Mouse (Mus musculus) CH12.LX (cell line): ENCODE measurements around the gene Ecm1. TPM values are rescaled to one million over a fixed set of nuclear protein-coding genes. Genes with fewer than 3 reads are reported as not detected.

Source experiments
- DNase-seq: peaks from one replicate; pipeline ENCODE4 v3.0.0-alpha.2; 2013; ENCODE audit errors: extremely low read depth
- H3K27ac ChIP-seq: 2 replicates; pipeline ENCODE4 v1.5.1; 2012; ENCODE audit warnings: low read depth, mild to moderate bottlenecking, control low read depth, moderate library complexity; ENCODE audit not compliant: insufficient read depth
- H3K27me3 ChIP-seq: replicated peaks from 2 replicates; pipeline ENCODE3; 2012; ENCODE audit warnings: inconsistent platforms
- H3K36me3 ChIP-seq, 2 experiments: replicated peaks in 1 of 2; 2 replicates each; pipeline versions ENCODE3 to v1.6.1; 2012; ENCODE audit warnings: inconsistent platforms in 1 of 2, low read length in 1 of 2, mild to moderate bottlenecking in 1 of 2, mixed read lengths in 1 of 2, moderate library complexity in 1 of 2; ENCODE audit not compliant: control insufficient read depth in 1 of 2, insufficient read depth in 1 of 2
- H3K4me1 ChIP-seq, 2 experiments: 2 replicates each; pipeline ENCODE4 v1.6.1; 2012; ENCODE audit warnings: inconsistent platforms in 1 of 2, moderate library complexity in 1 of 2; ENCODE audit not compliant: insufficient read depth in 2 of 2, control insufficient read depth in 1 of 2
- H3K4me2 ChIP-seq: 2 replicates; pipeline ENCODE4 v1.6.1; 2012; ENCODE audit warnings: low read depth, mild to moderate bottlenecking, control low read depth; ENCODE audit not compliant: poor library complexity, insufficient read depth, severe bottlenecking
- H3K4me3 ChIP-seq, 3 experiments: fragments of 150-350 bp in 1 of 3; sonication (generic) in 1 of 3; replicated peaks in 1 of 3; 2 replicates each; pipeline versions ENCODE3 to v1.5.1; 2011 to 2012; ENCODE audit warnings: low read depth in 2 of 3, low read length in 2 of 3, mild to moderate bottlenecking in 2 of 3, moderate library complexity in 2 of 3, control low read depth in 1 of 3, improper control_type of control experiment in 1 of 3, inconsistent platforms in 1 of 3, mixed read lengths in 1 of 3; ENCODE audit not compliant: poor library complexity in 1 of 3
- H3K79me2 ChIP-seq: replicated peaks from 2 replicates; pipeline ENCODE4 v1.6.1; 2012; ENCODE audit warnings: mild to moderate bottlenecking, moderate library complexity; ENCODE audit not compliant: control insufficient read depth, poor library complexity, insufficient read depth, severe bottlenecking; ENCODE audit errors: extremely low read depth
- H3K9ac ChIP-seq: 2 replicates; pipeline ENCODE4 v1.6.1; 2012; ENCODE audit warnings: low read depth, mild to moderate bottlenecking, control low read depth, moderate library complexity; ENCODE audit not compliant: insufficient read depth
- H3K9me3 ChIP-seq: replicated peaks from 2 replicates; pipeline ENCODE3; 2012; ENCODE audit warnings: low read length, inconsistent platforms, mixed read lengths
- BHLHE40 ChIP-seq: IDR thresholded peaks from 2 replicates; pipeline ENCODE4 v1.6.1; 2011; ENCODE audit warnings: mild to moderate bottlenecking, low read depth, low read length, improper control_type of control experiment
- CTCF ChIP-seq, 2 experiments: IDR thresholded peaks in 1 of 2; conservative IDR thresholded peaks in 1 of 2; 2 replicates each; pipeline ENCODE4 v1.5.1; 2011 to 2012; ENCODE audit warnings: low read depth in 2 of 2, low read length in 2 of 2, improper control_type of control experiment in 1 of 2, inconsistent platforms in 1 of 2, mild to moderate bottlenecking in 1 of 2, moderate library complexity in 1 of 2
- E2F4 ChIP-seq: IDR thresholded peaks from 2 replicates; pipeline ENCODE4 v1.6.1; 2011; ENCODE audit warnings: low read depth, low read length, improper control_type of control experiment; ENCODE audit not compliant: insufficient replicate concordance
- ELF1 ChIP-seq: IDR thresholded peaks from 2 replicates; pipeline ENCODE4 v1.6.1; 2014; ENCODE audit warnings: low read depth, mild to moderate bottlenecking, inconsistent platforms, low read length, improper control_type of control experiment
- EP300 ChIP-seq: IDR thresholded peaks from 2 replicates; pipeline ENCODE4 v1.6.1; 2011; ENCODE audit warnings: low read length, improper control_type of control experiment
- ETS1 ChIP-seq: conservative IDR thresholded peaks from 2 replicates; pipeline ENCODE4 v1.6.1; 2012; ENCODE audit warnings: low read depth, mild to moderate bottlenecking, inconsistent platforms, low read length, improper control_type of control experiment, moderate library complexity
- HCFC1 ChIP-seq: IDR thresholded peaks from 2 replicates; pipeline ENCODE4 v1.6.1; 2012; ENCODE audit warnings: low read depth, mild to moderate bottlenecking, inconsistent platforms, low read length, improper control_type of control experiment
- IRF4 ChIP-seq: IDR thresholded peaks from 2 replicates; pipeline ENCODE4 v1.6.1; 2014; ENCODE audit warnings: low read depth, mild to moderate bottlenecking, inconsistent platforms, low read length, improper control_type of control experiment
- KAT2A ChIP-seq: IDR thresholded peaks from 2 replicates; pipeline ENCODE4 v1.6.1; 2012; ENCODE audit warnings: low read length, improper control_type of control experiment, inconsistent platforms; ENCODE audit not compliant: insufficient replicate concordance
- MAX ChIP-seq: IDR thresholded peaks from 2 replicates; pipeline ENCODE4 v1.6.1; 2011; ENCODE audit warnings: low read length, improper control_type of control experiment
- MEF2A ChIP-seq: IDR thresholded peaks from 2 replicates; pipeline ENCODE4 v1.6.1; 2014; ENCODE audit warnings: low read depth, mild to moderate bottlenecking, inconsistent platforms, low read length, improper control_type of control experiment, borderline replicate concordance
- MYC ChIP-seq: IDR thresholded peaks from 2 replicates; pipeline ENCODE4 v1.6.1; 2011; ENCODE audit warnings: low read depth, mild to moderate bottlenecking, improper control_type of control experiment, low read length
- NELFE ChIP-seq: IDR thresholded peaks from 2 replicates; pipeline ENCODE4 v1.6.1; 2011; ENCODE audit warnings: low read depth, low read length, improper control_type of control experiment
- NRF1 ChIP-seq: IDR thresholded peaks from 2 replicates; pipeline ENCODE4 v1.6.1; 2014; ENCODE audit warnings: low read depth, mild to moderate bottlenecking, inconsistent platforms, low read length, improper control_type of control experiment, moderate library complexity
- PAX5 ChIP-seq: IDR thresholded peaks from 2 replicates; pipeline ENCODE4 v1.6.1; 2012; ENCODE audit warnings: low read length, inconsistent platforms, mixed read lengths
- POLR2A ChIP-seq: IDR thresholded peaks from 2 replicates; pipeline ENCODE4 v1.6.1; 2011; ENCODE audit warnings: low read depth, mild to moderate bottlenecking, improper control_type of control experiment, low read length
- RAD21 ChIP-seq: IDR thresholded peaks from 2 replicates; pipeline ENCODE4 v1.6.1; 2011; ENCODE audit warnings: low read depth, mild to moderate bottlenecking, low read length, improper control_type of control experiment, moderate library complexity
- SMC3 ChIP-seq: IDR thresholded peaks from 2 replicates; pipeline ENCODE4 v1.6.1; 2011; ENCODE audit warnings: low read depth, low read length, improper control_type of control experiment
- TBP ChIP-seq: conservative IDR thresholded peaks from 2 replicates; pipeline ENCODE4 v1.6.1; 2011; ENCODE audit warnings: low read depth, low read length, improper control_type of control experiment
- TCF12 ChIP-seq: IDR thresholded peaks from 2 replicates; pipeline ENCODE4 v1.6.1; 2014; ENCODE audit warnings: low read depth, mild to moderate bottlenecking, inconsistent platforms, low read length, improper control_type of control experiment
- UBTF ChIP-seq: IDR thresholded peaks from 2 replicates; pipeline ENCODE4 v1.6.1; 2012; ENCODE audit warnings: low read depth, mild to moderate bottlenecking, inconsistent platforms, low read length, improper control_type of control experiment, moderate library complexity
- USF2 ChIP-seq: conservative IDR thresholded peaks from 2 replicates; pipeline ENCODE4 v1.6.1; 2011; ENCODE audit warnings: low read depth, low read length, improper control_type of control experiment
- ZC3H11A ChIP-seq: IDR thresholded peaks from 2 replicates; pipeline ENCODE4 v1.6.1; 2012; ENCODE audit warnings: low read depth, mild to moderate bottlenecking, inconsistent platforms, low read length, improper control_type of control experiment
- ZNF384 ChIP-seq: IDR thresholded peaks from 2 replicates; pipeline ENCODE4 v1.6.1; 2012; ENCODE audit warnings: low read depth, low read length, improper control_type of control experiment, inconsistent platforms
- dilution Hi-C: fragments of 300-500 bp; cut with MboI; formaldehyde crosslinking; loops from 2 replicates; pipeline ENCODE4 v1.14.3; 2020; ENCODE audit warnings: low sequenced_read_pairs; ENCODE audit not compliant: extremely low pct_unique_long_range_greater_than_20kb, extremely low pct_ligation_motif_present
- in situ Hi-C: fragments of 300-500 bp; cut with MboI; formaldehyde crosslinking; loops from 3 replicates; pipeline ENCODE4 v1.14.3; 2019; ENCODE audit warnings: low sequenced_read_pairs, low pct_ligation_motif_present, low pct_unique_long_range_greater_than_20kb, mixed read lengths
- polyA plus RNA-seq: library from polyadenylated mRNA; unstranded; fragments of >175 nt; gene quantifications from 2 replicates; pipeline ENCODE4 v1.2.1, GENCODE M21; 2012; ENCODE audit warnings: low read depth; ENCODE audit not compliant: insufficient read length
- total RNA-seq, 2 experiments: library from RNA; depleted of rRNA; stranded (reverse); fragments of 300-350 nt in 1 of 2; fragments of >200 nt in 1 of 2; gene quantifications; 2 replicates each; pipeline ENCODE4 v1.2.3; 2012 to 2014

Ecm1 gene
- total and polyA plus RNA-seq, 3 experiments: 0.40 to 4.0 (median 0.42) TPM

GRCm38 (mm10) chr3:95689940-95690339, 49.4 kb downstream of the Ecm1 start:
- Histone ChIP-seq H3K79me2 (no peaks in the 10 kb centered on the region), H3K4me2 (peak overlapping the region; percentile 48), H3K9ac (peak overlapping the region; percentile 19; the same call in 1 of the 2 replicates), H3K36me3 (no peaks in the 10 kb centered on the region), H3K9me3 (no peaks in the 10 kb centered on the region), H3K27me3 (no peaks in the 10 kb centered on the region), H3K27ac (peak overlapping the region; percentile 34; the same call in 1 of the 2 replicates), H3K4me3 (no peak overlapping the region), H3K4me1 (peaks cover 22 to 50% of the 10 kb centered on the region in 2 experiments)
- no peak for DNase-seq
- TF ChIP-seq E2F4 (no peak), NRF1 (no peak)
- dilution Hi-C loops (no loop called here), in situ Hi-C loops (no loop called here)

- Histone ChIP-seq H3K4me2 (peak overlapping the region; percentile 48), H3K79me2 (no peaks in the 10 kb centered on the region), H3K9me3 (no peaks in the 10 kb centered on the region), H3K27me3 (no peaks in the 10 kb centered on the region), H3K27ac (peak overlapping the region; percentile 34; the same call in 1 of the 2 replicates), H3K9ac (no peak overlapping the region), H3K4me3 (no peak overlapping the region), H3K36me3 (no peaks in the 10 kb centered on the region), H3K4me1 (peaks cover 19 to 49% of the 10 kb centered on the region in 2 experiments)
- dilution Hi-C loops (no loop called here), in situ Hi-C loops (no loop called here)
- TF ChIP-seq TCF12: no peak; the same call in 1 of the 2 replicates
- TF ChIP-seq HCFC1: 0 out of 2 replicates have a peak, but pooled peaks have one; percentile 11
- peak in 1 of 2 experiments; percentile 57; a peak in 2 of 4 replicates for TF ChIP-seq CTCF (conservative IDR thresholded peaks at IDR 0.05 in 1 of 2, IDR thresholded peaks at IDR 0.05 in 1 of 2; ENCODE audit: low read depth in 2 of 2, low read length in 2 of 2)
- TF ChIP-seq EP300: peak; percentile 32; the same call in 1 of the 2 replicates
- no peak for TF ChIP-seq TBP
- peak; percentile 20; the same call in 1 of the 2 replicates for TF ChIP-seq MYC
- 0 out of 2 replicates have a peak, but pooled peaks have one; percentile 33 for TF ChIP-seq MAX
- TF ChIP-seq MEF2A: peak; percentile 91
- no peak for TF ChIP-seq USF2
- TF ChIP-seq ZC3H11A: no peak
- no peak for TF ChIP-seq POLR2A
- peak; percentile 49; the same call in 1 of the 2 replicates for TF ChIP-seq IRF4
- peak; percentile 50; the same call in 1 of the 2 replicates for TF ChIP-seq ETS1
- no peak for TF ChIP-seq NRF1
- 0 out of 2 replicates have a peak, but pooled peaks have one; percentile 10 for TF ChIP-seq BHLHE40
- no peak for TF ChIP-seq PAX5
- 0 out of 2 replicates have a peak, but pooled peaks have one; percentile 28 for TF ChIP-seq KAT2A
- TF ChIP-seq SMC3: peak; percentile 57
- TF ChIP-seq UBTF: no peak
- peak; percentile 58 for TF ChIP-seq RAD21
- 0 out of 2 replicates have a peak, but pooled peaks have one; percentile 19 for TF ChIP-seq ELF1
- TF ChIP-seq NELFE: 0 out of 2 replicates have a peak, but pooled peaks have one; percentile 20
- peak; percentile 83 for TF ChIP-seq ZNF384
- no peak for DNase-seq
Measured at GRCm38 (mm10) chr3:95689171-95689915, 50.0 kb downstream of the Ecm1 start.
